Mouse (Mus musculus): Measurements from ENCODE around the gene Gpatch2l. TPM values are rescaled to one million over a fixed set of nuclear protein-coding genes. Genes with fewer than 3 reads are reported as not detected.
A peak's percentile ranks its signal among the peaks of the same experiment; 100 is the strongest.

Gene Gpatch2l
- polyA plus RNA-seq (2015; fragmentation: Nextera tagmentation; extraction: Ambion mirVana): 5.5 and 6.7 TPM in 2 replicates

- Histone ChIP-seq H3K9ac (ENCODE audit: low read depth, low read length) (peak within 1 kb of the TSS; percentile 85), H3K4me2 (replicated peaks; ENCODE audit: low read depth) (peak within 1 kb of the TSS; percentile 87), H3K4me3 (ENCODE audit: low read depth, low read length) (peak within 1 kb of the TSS; percentile 79), H3K9me3 (ENCODE audit: control insufficient read depth) (no peaks in the 10 kb centered on the region), H3K27ac (ENCODE audit: low read depth, low read length) (peak within 1 kb of the TSS; percentile 76), H3K27me3 (replicated peaks; ENCODE audit: control insufficient read depth, insufficient read depth, low read length) (no peaks in the 10 kb centered on the region), H3K4me1 (replicated peaks; ENCODE audit: control insufficient read depth, insufficient read depth, low read length) (peaks cover 3% of the 10 kb centered on the region; the same call in 1 of the 2 replicates), H3K36me3 (ENCODE audit: control insufficient read depth, insufficient read depth) (peaks cover 16% of the 10 kb centered on the region; the same call in 1 of the 2 replicates)
- TF ChIP-seq CTCF (IDR thresholded peaks at IDR 0.05; ENCODE audit: low read depth): 0 out of 2 replicates have a peak, but pooled peaks have one; percentile 5
- ATAC-seq: peak; percentile 100
- under 1% methylated on average over 58 of the region's 58 CpGs for WGBS
Observed at GRCm38 (mm10) chr12:86241604-86242536, at the start of gene Gpatch2l. Gene Gpatch2l, plus strand, starts transcription at chr12:86241858.

- H3K27me3 ChIP-seq (replicated peaks; ENCODE audit: control insufficient read depth, insufficient read depth, low read length): no peaks in the 10 kb centered on the region
- no peak overlapping the region for H3K27ac ChIP-seq (ENCODE audit: low read depth, low read length)
- no peak for ATAC-seq
- H3K9ac ChIP-seq (ENCODE audit: low read depth, low read length): no peak overlapping the region
- no peaks in the 10 kb centered on the region for H3K4me1 ChIP-seq (replicated peaks; ENCODE audit: control insufficient read depth, insufficient read depth, low read length)
- H3K9me3 ChIP-seq (ENCODE audit: control insufficient read depth): no peaks in the 10 kb centered on the region
- no peaks in the 10 kb centered on the region for H3K36me3 ChIP-seq (ENCODE audit: control insufficient read depth, insufficient read depth)
- TF ChIP-seq CTCF (IDR thresholded peaks at IDR 0.05; ENCODE audit: low read depth): no peak
- 55% methylated on average over 15 of the region's 15 CpGs for WGBS
- H3K4me2 ChIP-seq (replicated peaks; ENCODE audit: low read depth): no peak overlapping the region
- no peak overlapping the region for H3K4me3 ChIP-seq (ENCODE audit: low read depth, low read length)
Observed at GRCm38 (mm10) chr12:86192036-86192449, 49.6 kb upstream of the Gpatch2l start.

GRCm38 (mm10) chr12:86196944-86197343 is 44.7 kb upstream of the Gpatch2l start:
- Histone ChIP-seq H3K27me3 (replicated peaks; ENCODE audit: control insufficient read depth, insufficient read depth, low read length) (no peaks in the 10 kb centered on the region), H3K4me1 (replicated peaks; ENCODE audit: control insufficient read depth, insufficient read depth, low read length) (no peaks in the 10 kb centered on the region), H3K9me3 (ENCODE audit: control insufficient read depth) (no peaks in the 10 kb centered on the region), H3K27ac (ENCODE audit: low read depth, low read length) (no peak overlapping the region), H3K36me3 (ENCODE audit: control insufficient read depth, insufficient read depth) (no peaks in the 10 kb centered on the region), H3K9ac (ENCODE audit: low read depth, low read length) (no peak overlapping the region), H3K4me3 (ENCODE audit: low read depth, low read length) (no peak overlapping the region), H3K4me2 (replicated peaks; ENCODE audit: low read depth) (no peak overlapping the region)
- no peak for TF ChIP-seq CTCF (IDR thresholded peaks at IDR 0.05; ENCODE audit: low read depth)
- 86% methylated on average over 7 of the region's 7 CpGs for WGBS
- ATAC-seq: no peak

- no peak overlapping the region for H3K27ac ChIP-seq (ENCODE audit: low read depth, low read length)
- no peaks in the 10 kb centered on the region for H3K27me3 ChIP-seq (replicated peaks; ENCODE audit: control insufficient read depth, insufficient read depth, low read length)
- H3K4me2 ChIP-seq (replicated peaks; ENCODE audit: low read depth): no peak overlapping the region
- H3K36me3 ChIP-seq (ENCODE audit: control insufficient read depth, insufficient read depth): no peaks in the 10 kb centered on the region
- H3K9me3 ChIP-seq (ENCODE audit: control insufficient read depth): no peaks in the 10 kb centered on the region
- H3K4me1 ChIP-seq (replicated peaks; ENCODE audit: control insufficient read depth, insufficient read depth, low read length): no peaks in the 10 kb centered on the region
- H3K9ac ChIP-seq (ENCODE audit: low read depth, low read length): no peak overlapping the region
- no peak for TF ChIP-seq CTCF (IDR thresholded peaks at IDR 0.05; ENCODE audit: low read depth)
- no peak for ATAC-seq
- 18% methylated on average over 8 of the region's 8 CpGs for WGBS
- H3K4me3 ChIP-seq (ENCODE audit: low read depth, low read length): no peak overlapping the region
Observed at GRCm38 (mm10) chr12:86203443-86204057, 38.1 kb upstream of the Gpatch2l start.

GRCm38 (mm10) chr12:86211099-86211520 is 30.5 kb upstream of the Gpatch2l start:
- no peaks in the 10 kb centered on the region for H3K9me3 ChIP-seq (ENCODE audit: control insufficient read depth)
- no peaks in the 10 kb centered on the region for H3K4me1 ChIP-seq (replicated peaks; ENCODE audit: control insufficient read depth, insufficient read depth, low read length)
- no peak for TF ChIP-seq CTCF (IDR thresholded peaks at IDR 0.05; ENCODE audit: low read depth)
- no peak for ATAC-seq
- H3K27me3 ChIP-seq (replicated peaks; ENCODE audit: control insufficient read depth, insufficient read depth, low read length): peaks cover 46% of the 10 kb centered on the region
- no peak overlapping the region for H3K27ac ChIP-seq (ENCODE audit: low read depth, low read length)
- WGBS: 3% methylated on average over 19 of the region's 19 CpGs
- no peak overlapping the region for H3K9ac ChIP-seq (ENCODE audit: low read depth, low read length)
- no peak overlapping the region for H3K4me3 ChIP-seq (ENCODE audit: low read depth, low read length)
- H3K36me3 ChIP-seq (ENCODE audit: control insufficient read depth, insufficient read depth): no peaks in the 10 kb centered on the region; the same call in 1 of the 2 replicates
- no peak overlapping the region for H3K4me2 ChIP-seq (replicated peaks; ENCODE audit: low read depth)
